Mouse (Mus musculus) cortical plate, adult 2 months (tissue): ENCODE measurements around the gene Llcfc1.

Experiments used
- CTCF ChIP-seq: fragments of 200-500 bp; IDR thresholded peaks from 2 replicates; pipeline ENCODE4 v1.5.1; 2011; ENCODE audit warnings: mild to moderate bottlenecking, control low read depth, low read length; ENCODE audit not compliant: insufficient read depth; ENCODE audit errors: extremely low read depth
- POLR2A ChIP-seq: fragments of 200-500 bp; IDR thresholded peaks from 2 replicates; pipeline ENCODE4 v1.6.1; 2011; ENCODE audit warnings: mild to moderate bottlenecking, low read length, control low read depth; ENCODE audit not compliant: insufficient read depth; ENCODE audit errors: extremely low read depth

DNA sequence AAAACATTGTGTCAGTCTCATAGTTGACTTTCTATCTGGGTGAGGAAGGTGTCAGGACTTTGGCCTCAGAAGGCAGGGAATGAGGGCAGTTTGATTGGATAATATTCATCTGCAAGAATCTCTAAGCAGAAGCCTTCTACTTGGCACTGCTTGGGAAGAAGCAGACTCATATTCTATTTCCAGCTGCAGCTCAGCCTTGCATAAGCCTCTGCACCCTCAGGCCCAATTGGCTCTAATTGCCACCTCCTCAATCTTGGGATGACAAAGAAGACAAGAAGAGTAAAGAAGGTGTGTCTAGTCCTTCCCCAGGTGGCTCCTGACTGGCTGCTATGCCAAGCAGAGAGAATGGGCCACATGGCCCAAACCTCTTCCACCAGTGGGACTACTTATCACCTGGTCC lies 37.6 kb upstream of the Llcfc1 start:
- TF ChIP-seq CTCF: no peak
- no peak for TF ChIP-seq POLR2A
